Mouse (Mus musculus) forebrain, embryonic 14.5 days (tissue): ENCODE measurements around the gene Cdc73. TPM values are rescaled to one million over a fixed set of nuclear protein-coding genes. Genes with fewer than 3 reads are reported as not detected.
A peak's percentile ranks its signal among the peaks of the same experiment; 100 is the strongest.
"Not testable (repeated sequence)": the region's sequence is repeated elsewhere in the genome, so short reads cannot be mapped to it uniquely, and the experiment has no call there.

Experiments used
- ATAC-seq: fragments of 200-750 bp; cut with Nextera tagmentation; 2 replicates; pipeline ENCODE4 v1.8.0; 2017; ENCODE audit warnings: mild to moderate bottlenecking, moderate library complexity
- DNase-seq: peaks from one replicate; pipeline ENCODE4 v3.0.0-alpha.2; 2015; ENCODE audit warnings: low spot score
- H3K27ac ChIP-seq: fragments of 300-500 bp; sonication (generic); 2 replicates; pipeline ENCODE4 v1.5.1; 2014; ENCODE audit warnings: low read depth, mild to moderate bottlenecking, control low read depth, low read length, moderate library complexity
- H3K27me3 ChIP-seq: fragments of 300-500 bp; sonication (generic); replicated peaks from 2 replicates; pipeline ENCODE4 v1.6.1; 2014; ENCODE audit warnings: low read length, control low read depth, mixed read lengths; ENCODE audit not compliant: control insufficient read depth, insufficient read depth
- H3K36me3 ChIP-seq: fragments of 300-500 bp; sonication (generic); 2 replicates; pipeline ENCODE4 v1.6.1; 2014; ENCODE audit warnings: low read length, control low read depth; ENCODE audit not compliant: control insufficient read depth, insufficient read depth
- H3K4me1 ChIP-seq: fragments of 300-500 bp; sonication (generic); 2 replicates; pipeline ENCODE4 v1.6.1; 2014; ENCODE audit warnings: antibody characterized with exemption, low read length, control low read depth; ENCODE audit not compliant: control insufficient read depth, insufficient read depth
- H3K4me2 ChIP-seq: fragments of 300-500 bp; sonication (generic); 2 replicates; pipeline ENCODE4 v1.6.1; 2014; ENCODE audit warnings: mild to moderate bottlenecking, control low read depth, low read length
- H3K4me3 ChIP-seq: fragments of 300-500 bp; sonication (generic); 2 replicates; pipeline ENCODE4 v1.5.1; 2014; ENCODE audit warnings: low read depth, low read length, control low read depth
- H3K9ac ChIP-seq: fragments of 300-500 bp; sonication (generic); 2 replicates; pipeline ENCODE4 v1.6.1; 2014; ENCODE audit warnings: mild to moderate bottlenecking, low read length, control low read depth, moderate library complexity
- H3K9me3 ChIP-seq: fragments of 300-500 bp; sonication (generic); replicated peaks from 2 replicates; pipeline ENCODE4 v1.6.1; 2016; ENCODE audit warnings: low read length, control low read depth, mixed read lengths; ENCODE audit not compliant: control insufficient read depth
- WGBS: fragments of 180-500 bp; shearing (Covaris S2); extraction: QIAGEN DNeasy Blood & Tissue Kit; methylation state at CpG from one replicate; pipeline ENCODE4 v1.1.7; 2014; 5-methylcytosine and 5-hydroxymethylcytosine counted together
- polyA plus RNA-seq: library from polyadenylated mRNA; unstranded; fragments of >200 nt; fragmentation: Nextera tagmentation; extraction: Ambion mirVana; gene quantifications from 2 replicates; pipeline ENCODE4 v1.2.1, GENCODE M21; 2014

Cdc73 gene
- polyA plus RNA-seq, 1 experiment from 2014 or later: 16.6 TPM

DNA sequence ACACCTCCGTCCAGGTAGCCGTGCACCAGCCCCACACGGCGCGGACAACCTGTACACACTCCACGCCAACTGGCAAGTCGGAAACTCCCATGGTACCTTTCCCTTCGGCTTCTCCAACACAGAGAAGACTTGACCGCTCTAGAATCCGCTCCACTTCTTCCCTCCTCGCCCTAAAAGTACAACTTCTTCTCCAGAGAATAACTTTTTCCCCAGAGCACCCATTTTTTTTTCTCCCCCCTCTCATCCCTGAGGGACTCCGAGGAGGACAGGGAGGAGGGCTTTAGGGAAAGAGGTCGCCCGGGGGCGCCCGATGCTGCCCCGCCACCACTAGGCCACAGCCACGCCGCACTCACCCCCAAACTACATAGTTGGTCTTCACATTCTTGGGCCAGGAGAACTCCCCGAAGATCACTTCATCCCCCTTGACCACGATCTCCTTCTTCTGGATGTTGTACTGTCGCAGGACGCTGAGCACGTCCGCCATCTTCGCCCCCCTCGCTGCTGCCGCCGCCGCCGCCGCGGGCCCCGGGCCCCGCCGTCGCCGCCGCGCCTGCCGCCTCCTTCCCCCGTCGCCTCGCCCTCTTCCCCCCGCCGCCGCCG is 452 bp downstream of the Cdc73 start:
- peaks cover 12% of the 10 kb centered on the region for H3K4me1 ChIP-seq
- H3K9ac ChIP-seq: peak overlapping the region; percentile 89
- H3K27me3 ChIP-seq: no peaks in the 10 kb centered on the region
- H3K4me3 ChIP-seq: peak overlapping the region; percentile 86
- peak overlapping the region; percentile 74 for H3K4me2 ChIP-seq
- WGBS: under 1% methylated on average over 44 of the region's 48 CpGs
- 0 out of 2 replicates have a peak, but pooled peaks cover 5% of the 10 kb centered on the region for H3K36me3 ChIP-seq
- ATAC-seq (peak; percentile 72), DNase-seq (no peak)
- H3K9me3 ChIP-seq: no peaks in the 10 kb centered on the region
- peak overlapping the region; percentile 91 for H3K27ac ChIP-seq

DNA sequence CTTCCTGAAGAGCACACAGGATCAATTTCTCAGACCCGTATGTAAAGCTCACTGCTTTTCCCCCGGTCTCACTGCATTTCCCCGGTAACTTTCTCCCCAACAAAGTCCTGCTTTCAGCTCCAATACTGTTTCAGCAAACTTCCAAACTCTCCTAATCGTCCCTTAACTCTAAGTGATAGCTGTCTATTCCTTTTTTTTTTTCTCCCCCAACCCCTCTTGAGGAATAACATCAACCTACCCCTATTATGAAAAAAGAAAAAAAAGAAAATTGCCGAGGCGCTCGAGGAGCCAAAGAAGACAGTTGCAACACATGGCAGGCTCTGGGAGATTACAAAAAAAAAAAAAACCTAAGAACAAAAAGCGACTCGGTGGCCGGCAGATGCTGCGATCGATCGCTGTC is 957 bp downstream of the Cdc73 start:
- H3K4me2 ChIP-seq: peak overlapping the region; percentile 74
- under 1% methylated on average over 13 of the region's 13 CpGs for WGBS
- no peaks in the 10 kb centered on the region for H3K9me3 ChIP-seq
- H3K36me3 ChIP-seq: peaks cover 9% of the 10 kb centered on the region; the same call in 1 of the 2 replicates
- peak overlapping the region; percentile 89 for H3K9ac ChIP-seq
- no peaks in the 10 kb centered on the region for H3K27me3 ChIP-seq
- H3K4me3 ChIP-seq: peak overlapping the region; percentile 86
- H3K4me1 ChIP-seq: peaks cover 12% of the 10 kb centered on the region
- no peak for ATAC-seq
- DNase-seq: no peak
- 0 out of 2 replicates have a peak overlapping the region, but pooled peaks have one; percentile 91 for H3K27ac ChIP-seq

DNA sequence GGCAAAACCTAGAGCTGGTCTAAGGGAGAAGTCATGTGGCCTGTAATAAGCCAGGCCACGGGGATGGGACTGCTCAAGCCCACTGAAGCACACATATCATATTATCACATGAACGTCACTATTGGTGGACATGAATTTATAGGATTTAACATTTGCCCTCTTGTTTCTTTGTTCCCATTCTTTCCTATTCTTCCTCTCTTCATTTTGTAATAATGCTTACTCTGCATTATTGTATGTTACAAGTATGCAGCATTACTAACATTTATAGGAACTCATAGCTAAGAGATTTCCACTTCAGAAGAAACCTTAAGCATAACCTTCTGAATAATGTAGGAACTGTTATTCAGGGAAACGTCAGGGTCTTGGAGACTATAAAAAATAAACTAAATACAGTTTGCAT is 17.8 kb downstream of the Cdc73 start:
- no peak overlapping the region for H3K9ac ChIP-seq
- H3K27ac ChIP-seq: no peak overlapping the region
- WGBS: 83% methylated on average over 3 of the region's 3 CpGs
- H3K4me3 ChIP-seq: no peak overlapping the region
- H3K36me3 ChIP-seq: peaks cover 45% of the 10 kb centered on the region
- no peaks in the 10 kb centered on the region for H3K27me3 ChIP-seq
- H3K4me2 ChIP-seq: no peak overlapping the region
- H3K9me3 ChIP-seq: no peaks in the 10 kb centered on the region
- no peaks in the 10 kb centered on the region for H3K4me1 ChIP-seq
- ATAC-seq (no peak), DNase-seq (no peak)

DNA sequence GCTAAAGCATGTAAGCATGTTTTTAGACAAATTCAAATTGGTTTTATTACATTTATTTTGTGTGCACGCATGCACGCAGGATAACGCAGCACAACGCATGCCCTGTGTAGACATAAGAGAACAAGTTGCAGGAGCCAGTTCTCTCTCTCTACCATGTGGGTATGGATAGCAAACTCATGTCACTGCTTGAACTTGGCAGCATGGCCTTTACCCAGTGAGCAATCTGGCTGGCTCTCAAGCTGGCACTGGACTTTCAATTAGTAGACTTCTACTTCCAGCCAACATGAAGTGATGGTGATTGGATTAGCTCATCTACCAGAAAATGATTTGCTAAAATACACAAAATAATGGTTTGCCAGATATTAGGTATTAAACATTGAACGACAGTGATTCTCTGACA is 21.6 kb downstream of the Cdc73 start:
- WGBS: 95% methylated on average over 5 of the region's 5 CpGs
- Histone ChIP-seq H3K4me2 (no peak overlapping the region), H3K9me3 (no peaks in the 10 kb centered on the region), H3K27ac (no peak overlapping the region), H3K36me3 (peaks cover 38% of the 10 kb centered on the region), H3K27me3 (no peaks in the 10 kb centered on the region), H3K4me1 (no peaks in the 10 kb centered on the region), H3K4me3 (no peak overlapping the region), H3K9ac (no peak overlapping the region)
- ATAC-seq (no peak), DNase-seq (no peak)

DNA sequence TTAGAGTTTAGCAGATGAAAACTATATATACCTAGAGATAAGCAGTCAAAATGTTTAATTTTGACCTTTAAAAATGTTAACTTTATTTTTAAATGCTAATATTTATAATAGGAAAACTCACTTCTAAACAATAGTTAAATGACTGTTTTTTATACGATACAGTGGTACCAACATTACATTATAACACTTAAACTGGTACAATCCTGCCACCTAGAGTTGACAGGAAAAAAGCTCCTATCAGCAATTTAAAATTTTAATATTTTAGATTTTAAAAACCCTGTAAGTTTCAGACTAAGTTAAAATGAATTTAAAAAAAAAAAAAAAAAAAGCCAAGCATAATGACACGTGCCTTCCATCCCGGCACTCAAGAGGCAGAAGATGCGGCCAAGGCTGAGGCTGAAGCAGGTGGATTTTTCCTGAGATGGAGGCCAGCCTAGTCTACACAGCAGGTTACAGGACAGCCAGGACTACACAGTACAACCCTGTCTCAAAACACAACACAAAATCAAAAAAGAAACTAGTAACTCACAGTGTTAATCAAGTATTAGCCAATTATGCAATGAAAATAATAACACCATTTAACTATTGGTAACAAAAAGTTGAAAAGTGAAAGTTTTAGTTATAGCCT is 26.8 kb downstream of the Cdc73 start:
- ATAC-seq (peak; percentile 52; the same call in 1 of the 2 replicates), DNase-seq (peak; percentile 61)
- H3K27ac ChIP-seq: no peak overlapping the region
- H3K36me3 ChIP-seq: peaks cover 32% of the 10 kb centered on the region
- H3K4me2 ChIP-seq: no peak overlapping the region
- H3K9ac ChIP-seq: no peak overlapping the region
- H3K4me1 ChIP-seq: no peaks in the 10 kb centered on the region
- no peaks in the 10 kb centered on the region for H3K9me3 ChIP-seq
- H3K27me3 ChIP-seq: no peaks in the 10 kb centered on the region
- WGBS: 88% methylated on average over 4 of the region's 4 CpGs
- no peak overlapping the region for H3K4me3 ChIP-seq

DNA sequence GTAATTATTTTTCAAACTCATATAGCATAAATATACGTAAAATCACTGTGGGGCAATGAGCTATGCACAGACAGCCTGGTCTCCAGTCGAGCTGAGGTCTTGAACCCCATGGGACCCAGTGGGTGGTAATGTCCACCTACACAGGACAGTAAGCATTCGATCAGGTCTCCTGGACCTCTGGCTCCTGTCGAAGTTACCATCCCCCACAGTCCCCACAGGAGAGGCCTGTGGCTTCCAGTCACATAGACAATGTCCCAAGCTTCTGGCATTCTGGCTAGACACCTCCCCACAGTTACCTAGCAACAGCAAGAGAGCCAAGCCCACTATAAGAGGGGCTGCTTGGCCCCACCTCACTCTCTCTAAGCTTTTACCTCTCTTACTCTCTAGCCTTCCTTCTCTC is 37.9 kb downstream of the Cdc73 start:
- not testable (repeated sequence) for H3K4me2 ChIP-seq, H3K9me3 ChIP-seq, H3K4me3 ChIP-seq, ATAC-seq, H3K36me3 ChIP-seq, H3K9ac ChIP-seq, H3K4me1 ChIP-seq, H3K27ac ChIP-seq, DNase-seq, H3K27me3 ChIP-seq
- whole genome bisulfite sequencing: 91% methylated on average over 4 of the region's 4 CpGs

DNA sequence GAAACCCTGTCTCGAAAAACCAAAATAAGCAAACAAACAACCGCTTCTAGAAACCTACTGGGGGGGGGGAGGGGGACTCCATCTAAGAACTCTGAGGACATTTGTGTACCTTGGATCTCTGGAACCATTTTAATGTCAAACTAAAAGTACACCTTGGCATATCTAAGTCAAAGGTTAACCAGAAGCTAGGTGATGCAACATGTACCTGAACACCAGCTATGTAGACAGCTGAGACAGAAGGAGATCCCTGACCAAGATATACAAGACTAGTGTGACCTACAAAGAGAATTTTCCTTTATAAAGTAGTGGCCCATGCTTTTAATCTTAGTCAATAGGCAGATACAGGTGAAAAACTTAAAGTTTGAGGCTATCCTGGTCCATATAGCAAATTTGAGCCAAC is 39.5 kb downstream of the Cdc73 start:
- Histone ChIP-seq H3K27me3 (no peaks in the 10 kb centered on the region), H3K9ac (no peak overlapping the region), H3K9me3 (no peaks in the 10 kb centered on the region), H3K4me3 (no peak overlapping the region), H3K4me2 (no peak overlapping the region), H3K27ac (no peak overlapping the region), H3K4me1 (no peaks in the 10 kb centered on the region), H3K36me3 (peaks cover 3% of the 10 kb centered on the region)
- 94% methylated on average over 2 of the region's 2 CpGs for WGBS
- no peak for DNase-seq
- ATAC-seq: no peak

DNA sequence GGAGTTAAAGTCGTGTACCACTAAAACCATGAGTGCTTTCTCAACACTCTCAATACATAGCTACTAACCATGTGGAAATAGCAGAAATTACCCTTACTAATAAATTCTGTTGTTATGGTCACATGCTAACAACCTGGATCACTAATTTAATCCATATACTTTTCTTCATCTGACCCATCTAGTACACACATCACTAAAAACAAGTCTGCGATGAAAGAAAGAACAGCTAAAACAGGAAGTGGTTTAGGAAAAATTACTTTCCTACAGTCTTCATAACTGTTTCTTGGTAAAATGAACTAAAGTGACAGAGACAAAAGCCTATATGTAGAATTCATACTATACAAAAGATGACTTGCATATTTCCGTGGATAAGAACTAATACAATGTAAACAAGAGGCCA is 49.0 kb downstream of the Cdc73 start:
- H3K4me2 ChIP-seq: no peak overlapping the region
- no peaks in the 10 kb centered on the region for H3K27me3 ChIP-seq
- ATAC-seq (no peak), DNase-seq (no peak)
- no peak overlapping the region for H3K4me3 ChIP-seq
- no peak overlapping the region for H3K27ac ChIP-seq
- 94% methylated on average over 3 of the region's 3 CpGs for WGBS
- H3K4me1 ChIP-seq: no peaks in the 10 kb centered on the region
- no peaks in the 10 kb centered on the region for H3K9me3 ChIP-seq
- H3K36me3 ChIP-seq: peaks cover 12% of the 10 kb centered on the region; the same call in 1 of the 2 replicates
- no peak overlapping the region for H3K9ac ChIP-seq

DNA sequence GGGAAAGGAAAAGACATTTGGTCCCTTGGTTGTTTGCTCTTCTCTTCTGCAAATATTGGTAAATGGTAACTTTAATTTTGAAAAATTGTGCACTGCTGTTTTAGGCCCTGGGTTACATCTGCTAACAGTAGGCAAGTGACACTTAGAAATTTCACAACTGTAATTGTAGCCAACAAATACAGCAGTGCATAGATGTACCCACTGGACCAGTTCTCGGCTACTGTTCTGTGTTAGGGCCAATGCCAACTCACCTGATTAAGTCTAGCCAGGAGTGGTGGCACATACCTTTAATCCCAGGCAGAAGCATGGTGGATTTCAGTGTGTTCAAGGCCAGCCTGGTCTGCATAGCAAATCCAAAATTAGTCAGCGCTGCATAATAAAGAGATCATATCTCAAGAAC is 52.4 kb downstream of the Cdc73 start:
- Histone ChIP-seq H3K27ac (no peak overlapping the region), H3K4me3 (no peak overlapping the region), H3K9me3 (no peaks in the 10 kb centered on the region), H3K4me2 (no peak overlapping the region), H3K4me1 (peaks cover 4% of the 10 kb centered on the region; the same call in 1 of the 2 replicates), H3K36me3 (peaks cover 18% of the 10 kb centered on the region), H3K9ac (no peak overlapping the region), H3K27me3 (no peaks in the 10 kb centered on the region)
- DNase-seq (no peak), ATAC-seq (no peak)
- WGBS: 93% methylated on average over 2 of the region's 2 CpGs
